Mouse (Mus musculus) kidney, adult 8-10 months (tissue): ENCODE results near the gene Dnal4.
A peak's percentile ranks its signal among the peaks of the same experiment; 100 is the strongest.

Source experiments
- DNase-seq, 2 experiments: peaks; one replicate each; pipeline ENCODE4 v3.0.0; 2022

The Dnal4 gene

GRCm38 (mm10) chr15:79728731-79729388 is 48.8 kb downstream of the Dnal4 start:
- no peak for DNase-seq

GRCm38 (mm10) chr15:79728311-79728710 is 49.3 kb downstream of the Dnal4 start:
- no peak for DNase-seq

- no peak for DNase-seq
Observed at GRCm38 (mm10) chr15:79727840-79728239, 49.8 kb downstream of the Dnal4 start.

GRCm38 (mm10) chr15:79725190-79725789 is 52.4 kb downstream of the Dnal4 start:
- DNase-seq: no peak

GRCm38 (mm10) chr15:79723439-79723838 is 54.2 kb downstream of the Dnal4 start:
- DNase-seq: peak; percentile 60 to 64

GRCm38 (mm10) chr15:79720796-79721195 is 56.9 kb downstream of the Dnal4 start:
- no peak for DNase-seq

- DNase-seq: no peak
Observed at GRCm38 (mm10) chr15:79720267-79720666, 57.4 kb downstream of the Dnal4 start.

GRCm38 (mm10) chr15:79716710-79717109 is 60.9 kb downstream of the Dnal4 start:
- DNase-seq: no peak

- DNase-seq: no peak
Observed at GRCm38 (mm10) chr15:79715646-79716045, 62.0 kb downstream of the Dnal4 start.
